Mouse (Mus musculus) midbrain, embryonic 14.5 days (tissue): ENCODE data around the gene Sema4a. TPM values are rescaled to one million over a fixed set of nuclear protein-coding genes. Genes with fewer than 3 reads are reported as not detected.

ENCODE experiments used
- ATAC-seq: fragments of 200-750 bp; cut with Nextera tagmentation; 2 replicates; pipeline ENCODE4 v1.8.0; 2017; ENCODE audit warnings: moderate number of reproducible peaks, moderate library complexity; ENCODE audit not compliant: low FRiP score, low TSS enrichment
- DNase-seq: peaks from one replicate; pipeline ENCODE4 v3.0.0-alpha.2; 2015
- H3K27ac ChIP-seq: fragments of 300-500 bp; sonication (generic); replicated peaks from 2 replicates; pipeline ENCODE4 v1.5.1; 2014; ENCODE audit warnings: mild to moderate bottlenecking, low read depth, low read length, moderate library complexity
- H3K27me3 ChIP-seq: fragments of 300-500 bp; sonication (generic); 2 replicates; pipeline ENCODE4 v1.6.1; 2014; ENCODE audit warnings: low read length, control low read depth, mixed read lengths; ENCODE audit not compliant: control insufficient read depth, insufficient read depth
- H3K36me3 ChIP-seq: fragments of 300-500 bp; sonication (generic); 2 replicates; pipeline ENCODE4 v1.6.1; 2014; ENCODE audit warnings: low read length, control low read depth; ENCODE audit not compliant: control insufficient read depth, insufficient read depth
- H3K4me1 ChIP-seq: fragments of 300-500 bp; sonication (generic); 2 replicates; pipeline ENCODE4 v1.6.1; 2014; ENCODE audit warnings: mild to moderate bottlenecking, antibody characterized with exemption, low read length, control low read depth; ENCODE audit not compliant: control insufficient read depth, insufficient read depth
- H3K4me2 ChIP-seq: fragments of 300-500 bp; sonication (generic); 2 replicates; pipeline ENCODE4 v1.6.1; 2014; ENCODE audit warnings: mild to moderate bottlenecking, low read length, moderate library complexity
- H3K4me3 ChIP-seq: fragments of 300-500 bp; sonication (generic); replicated peaks from 2 replicates; pipeline ENCODE4 v1.5.1; 2014; ENCODE audit warnings: low read depth, low read length
- H3K9ac ChIP-seq: fragments of 300-500 bp; sonication (generic); replicated peaks from 2 replicates; pipeline ENCODE4 v1.6.1; 2014; ENCODE audit warnings: mild to moderate bottlenecking, low read length, moderate library complexity
- H3K9me3 ChIP-seq: fragments of 300-500 bp; sonication (generic); 2 replicates; pipeline ENCODE4 v1.6.1; 2016; ENCODE audit warnings: low read length, control low read depth, mixed read lengths; ENCODE audit not compliant: control insufficient read depth
- WGBS: fragments of 180-500 bp; shearing (Covaris S2); extraction: QIAGEN DNeasy Blood & Tissue Kit; methylation state at CpG from one replicate; pipeline ENCODE4 v1.1.7; 2014; 5-methylcytosine and 5-hydroxymethylcytosine counted together
- polyA plus RNA-seq: library from polyadenylated mRNA; unstranded; fragments of >200 nt; fragmentation: Nextera tagmentation; extraction: Ambion mirVana; gene quantifications from 2 replicates; pipeline ENCODE4 v1.2.1, GENCODE M21; 2014

The Sema4a gene
- polyA plus RNA-seq, 1 experiment from 2014 or later = 28.8 TPM

DNA sequence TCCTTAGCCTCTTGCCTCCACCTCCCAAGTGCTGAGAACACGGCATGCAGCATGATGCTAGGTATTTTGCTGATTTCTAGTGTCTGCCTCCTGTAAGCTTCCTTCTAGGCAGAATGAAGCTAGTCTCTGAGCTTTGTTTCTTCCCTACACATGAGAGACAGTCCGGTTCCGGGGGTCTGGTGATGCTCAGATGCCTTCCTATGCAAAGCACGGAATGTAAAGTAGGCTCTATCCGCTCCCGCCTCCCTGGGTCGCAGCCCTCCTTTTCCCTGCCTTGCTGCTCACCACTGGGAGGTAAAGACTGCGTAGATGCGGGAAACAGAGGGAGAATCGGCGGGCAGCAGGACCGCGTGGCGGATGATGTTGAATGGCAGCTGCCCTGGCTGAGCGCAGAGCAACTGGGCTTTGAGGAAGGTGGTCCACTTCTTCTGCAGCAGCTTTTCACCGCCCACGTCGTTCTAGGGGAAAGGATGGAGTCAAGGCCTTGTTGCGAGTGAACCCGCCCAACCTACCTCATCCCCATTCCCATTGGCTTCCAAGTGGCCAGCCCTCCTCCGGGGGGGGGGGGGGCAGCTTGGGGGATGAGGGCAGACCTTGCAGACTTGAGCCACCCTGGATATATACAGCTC lies 11.5 kb downstream of the Sema4a start:
- no peaks in the 10 kb centered on the region for H3K9me3 ChIP-seq
- DNase-seq (peak; percentile 51), ATAC-seq (peak; percentile 34; the same call in 1 of the 2 replicates)
- peak overlapping the region; percentile 41 for H3K4me2 ChIP-seq
- H3K27ac ChIP-seq = no peak overlapping the region
- no peaks in the 10 kb centered on the region for H3K4me1 ChIP-seq
- H3K4me3 ChIP-seq = 0 out of 2 replicates have a peak overlapping the region, but pooled peaks have one; percentile 10
- no peaks in the 10 kb centered on the region for H3K27me3 ChIP-seq
- peak overlapping the region; percentile 37; the same call in 1 of the 2 replicates for H3K9ac ChIP-seq
- WGBS = 4% methylated on average over 21 of the region's 21 CpGs
- peaks cover 83% of the 10 kb centered on the region for H3K36me3 ChIP-seq

DNA sequence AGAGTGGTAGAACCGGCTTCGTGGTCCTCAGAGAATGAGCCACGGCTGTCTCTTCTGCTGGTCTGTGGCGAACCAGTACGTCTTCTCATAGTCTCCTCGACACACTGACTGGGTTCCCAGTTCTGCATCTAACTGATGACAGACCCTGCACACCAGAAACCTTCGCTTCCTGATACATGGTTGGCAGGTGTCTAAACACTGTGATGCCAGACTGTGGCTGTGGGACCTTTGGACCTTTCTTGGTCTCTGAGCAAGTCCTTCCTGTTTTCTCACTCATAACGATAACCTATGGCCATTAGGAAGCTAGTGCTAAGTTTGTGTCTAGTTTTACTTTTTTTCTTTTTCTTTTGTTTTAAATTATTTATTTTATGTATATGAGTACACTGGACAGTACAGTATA lies 12.5 kb downstream of the Sema4a start:
- Histone ChIP-seq H3K36me3 (peaks cover 87% of the 10 kb centered on the region), H3K4me3 (no peak overlapping the region), H3K27me3 (no peaks in the 10 kb centered on the region), H3K27ac (no peak overlapping the region), H3K9me3 (no peaks in the 10 kb centered on the region), H3K9ac (no peak overlapping the region), H3K4me1 (no peaks in the 10 kb centered on the region), H3K4me2 (no peak overlapping the region)
- DNase-seq (no peak), ATAC-seq (no peak)
- WGBS = 95% methylated on average over 8 of the region's 8 CpGs

DNA sequence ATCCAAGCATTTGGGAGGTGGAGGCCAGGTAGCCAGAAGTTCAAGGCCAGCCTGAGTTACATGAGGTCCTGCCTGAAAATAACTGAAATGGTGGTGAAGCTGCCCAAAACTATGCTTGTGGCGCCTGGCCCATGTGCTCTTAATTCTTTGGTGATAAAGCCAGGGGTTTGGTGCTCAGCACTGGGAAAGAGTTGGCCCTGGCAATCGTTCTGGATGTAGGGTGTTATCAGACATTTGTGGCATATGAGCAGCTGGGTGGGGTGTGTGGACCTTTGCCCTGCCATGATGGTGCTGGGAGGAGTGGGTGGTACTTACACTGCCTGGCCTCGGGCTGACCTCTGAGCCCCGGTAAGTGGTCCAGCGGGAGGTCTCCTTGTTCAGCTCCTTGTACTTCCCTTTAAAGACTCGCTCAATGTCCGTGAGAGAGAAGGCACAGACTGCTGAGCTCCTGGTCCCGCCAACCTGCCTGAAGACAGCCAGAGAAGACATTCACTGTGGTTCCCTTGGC lies 13.3 kb downstream of the Sema4a start:
- ATAC-seq (no peak), DNase-seq (no peak)
- Histone ChIP-seq H3K27me3 (no peaks in the 10 kb centered on the region), H3K9ac (no peak overlapping the region), H3K27ac (no peak overlapping the region), H3K36me3 (peaks cover 87% of the 10 kb centered on the region), H3K4me3 (no peak overlapping the region), H3K4me1 (no peaks in the 10 kb centered on the region), H3K4me2 (no peak overlapping the region), H3K9me3 (no peaks in the 10 kb centered on the region)
- 69% methylated on average over 8 of the region's 8 CpGs for WGBS

DNA sequence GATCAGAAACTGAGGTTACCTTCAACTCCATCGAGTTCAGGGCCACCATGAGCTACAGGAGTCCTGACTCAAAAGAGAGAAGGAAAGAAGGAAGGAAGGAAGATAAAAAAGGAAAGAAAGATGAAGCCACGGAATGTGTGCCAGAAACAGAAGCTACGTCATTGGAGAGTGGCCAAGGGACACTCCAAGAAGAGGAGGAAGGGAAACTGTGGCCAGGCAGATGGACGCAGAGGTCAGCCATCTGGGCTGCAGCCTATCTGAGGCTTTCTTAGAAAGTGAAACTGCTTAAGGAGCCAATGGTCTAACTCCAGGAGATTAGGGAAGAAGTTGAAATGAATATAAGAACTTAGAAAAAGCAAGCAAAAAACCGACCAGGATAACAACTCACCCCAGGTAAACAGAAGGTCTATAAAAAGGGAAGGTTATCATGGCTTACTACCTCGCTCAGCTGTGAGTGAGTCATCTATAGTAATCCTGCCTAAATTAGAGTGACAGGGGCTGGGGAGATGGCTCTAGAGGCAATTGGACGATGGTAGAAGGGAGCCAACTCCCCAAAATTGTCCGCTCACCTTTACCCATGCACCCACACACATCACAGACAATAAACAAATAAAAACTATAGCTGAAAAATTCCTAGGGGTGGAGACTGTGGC lies 14.4 kb downstream of the Sema4a start:
- no peaks in the 10 kb centered on the region for H3K4me1 ChIP-seq
- no peaks in the 10 kb centered on the region for H3K27me3 ChIP-seq
- DNase-seq = no peak
- no peak overlapping the region for H3K9ac ChIP-seq
- H3K36me3 ChIP-seq = peaks cover 79% of the 10 kb centered on the region
- H3K9me3 ChIP-seq = no peaks in the 10 kb centered on the region
- ATAC-seq = no peak
- no peak overlapping the region for H3K27ac ChIP-seq
- WGBS = 78% methylated on average over 8 of the region's 8 CpGs
- no peak overlapping the region for H3K4me2 ChIP-seq
- no peak overlapping the region for H3K4me3 ChIP-seq

GRCm38 (mm10) chr3:88442888-88443287 lies 18.1 kb downstream of the Sema4a start:
- 86% methylated on average over 7 of the region's 7 CpGs for WGBS
- Histone ChIP-seq H3K27me3 (no peaks in the 10 kb centered on the region), H3K9me3 (no peaks in the 10 kb centered on the region), H3K36me3 (peaks cover 79% of the 10 kb centered on the region), H3K9ac (no peak overlapping the region), H3K27ac (no peak overlapping the region), H3K4me2 (no peak overlapping the region), H3K4me3 (no peak overlapping the region), H3K4me1 (peaks cover 3% of the 10 kb centered on the region; the same call in 1 of the 2 replicates)
- ATAC-seq (no peak), DNase-seq (no peak)

DNA sequence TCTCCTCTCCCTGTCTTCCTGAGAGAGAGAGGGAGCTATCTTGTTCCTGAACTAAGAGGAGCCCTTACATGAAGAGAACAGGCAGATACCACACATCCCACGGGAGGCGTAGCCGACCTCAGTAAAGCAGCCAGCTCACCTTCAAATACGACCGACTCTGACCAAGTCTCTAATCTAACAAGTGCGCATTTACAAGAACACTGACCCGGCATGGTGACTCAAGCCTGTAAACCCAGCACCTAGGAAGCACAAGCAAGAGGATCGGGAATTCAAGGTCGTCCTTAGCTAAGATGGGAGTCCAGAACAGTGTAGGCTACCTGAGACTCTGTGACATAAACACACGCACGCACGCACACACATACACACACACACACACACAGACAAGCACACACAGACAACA lies 18.5 kb downstream of the Sema4a start:
- no peak overlapping the region for H3K4me3 ChIP-seq
- no peaks in the 10 kb centered on the region for H3K9me3 ChIP-seq
- no peak overlapping the region for H3K4me2 ChIP-seq
- H3K9ac ChIP-seq = no peak overlapping the region
- peaks cover 3% of the 10 kb centered on the region; the same call in 1 of the 2 replicates for H3K4me1 ChIP-seq
- DNase-seq (no peak), ATAC-seq (no peak)
- no peak overlapping the region for H3K27ac ChIP-seq
- 86% methylated on average over 12 of the region's 12 CpGs for WGBS
- no peaks in the 10 kb centered on the region for H3K27me3 ChIP-seq
- H3K36me3 ChIP-seq = peaks cover 79% of the 10 kb centered on the region

DNA sequence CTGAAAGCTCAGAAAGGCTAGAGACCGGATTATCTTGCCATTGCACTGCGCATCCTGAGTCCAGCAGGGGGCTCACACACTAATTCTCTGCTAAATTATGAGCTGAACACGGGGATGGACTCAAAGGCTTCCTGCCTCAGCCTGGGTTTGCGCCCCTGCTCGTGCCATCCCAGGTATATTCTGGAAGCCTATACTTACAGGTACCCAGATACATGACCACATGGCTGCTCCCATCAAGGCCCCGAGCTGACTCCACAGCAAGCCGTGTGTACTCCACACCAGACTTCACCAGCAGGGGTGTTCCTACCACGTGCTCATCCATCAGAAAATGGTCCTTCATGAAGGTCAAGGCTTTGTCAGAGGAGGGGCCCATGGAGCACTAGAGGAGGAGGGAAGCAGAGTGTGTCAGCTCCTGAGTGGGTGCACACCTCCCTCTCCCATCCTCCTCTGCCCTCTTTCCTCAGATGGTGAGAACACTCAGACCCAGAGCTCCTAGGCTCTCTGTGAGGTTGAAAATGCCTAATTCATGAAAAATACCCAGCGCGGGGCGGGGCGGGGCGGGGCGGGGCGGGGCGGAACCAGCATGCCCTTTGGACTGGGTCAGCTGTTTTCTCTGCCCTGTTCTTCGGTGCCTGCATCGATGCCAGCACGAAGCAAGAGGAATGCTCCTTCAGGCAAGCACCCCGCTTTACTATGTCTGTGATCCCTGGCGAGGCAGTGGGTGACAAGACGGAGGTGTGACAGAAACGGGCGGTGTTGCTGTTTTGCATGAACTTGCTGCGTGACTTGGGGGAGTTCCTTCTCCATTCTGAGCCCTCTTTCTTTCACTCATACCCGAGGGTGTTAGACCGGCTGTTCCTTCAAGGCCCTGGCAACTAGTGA lies 20.2 kb downstream of the Sema4a start:
- ATAC-seq (no peak; the same call in 1 of the 2 replicates), DNase-seq (peak; percentile 83)
- Histone ChIP-seq H3K36me3 (peaks cover 81% of the 10 kb centered on the region), H3K9ac (no peak overlapping the region; the same call in 1 of the 2 replicates), H3K27ac (no peak overlapping the region), H3K4me1 (peaks cover 3% of the 10 kb centered on the region; the same call in 1 of the 2 replicates), H3K9me3 (no peaks in the 10 kb centered on the region), H3K27me3 (no peaks in the 10 kb centered on the region), H3K4me3 (no peak overlapping the region), H3K4me2 (no peak overlapping the region)
- WGBS = 21% methylated on average over 27 of the region's 27 CpGs

- H3K9me3 ChIP-seq = no peaks in the 10 kb centered on the region
- H3K9ac ChIP-seq = no peak overlapping the region
- no peaks in the 10 kb centered on the region for H3K27me3 ChIP-seq
- no peak overlapping the region for H3K4me2 ChIP-seq
- H3K4me1 ChIP-seq = peaks cover 3% of the 10 kb centered on the region; the same call in 1 of the 2 replicates
- H3K4me3 ChIP-seq = no peak overlapping the region
- DNase-seq (no peak), ATAC-seq (no peak)
- H3K27ac ChIP-seq = no peak overlapping the region
- peaks cover 81% of the 10 kb centered on the region for H3K36me3 ChIP-seq
- 40% methylated on average over 4 of the region's 4 CpGs for WGBS
Measured at GRCm38 (mm10) chr3:88439582-88439981, 21.4 kb downstream of the Sema4a start.
